Mouse (Mus musculus) spleen, adult 2 months (tissue): ENCODE data around the gene Reln.

Source experiments
- CTCF ChIP-seq: fragments of 200-500 bp; IDR thresholded peaks from 2 replicates; pipeline ENCODE4 v1.5.1; 2011; ENCODE audit warnings: mild to moderate bottlenecking, inconsistent platforms; ENCODE audit not compliant: insufficient read depth, insufficient read length, insufficient replicate concordance; ENCODE audit errors: extremely low read depth
- POLR2A ChIP-seq: fragments of 200-500 bp; IDR thresholded peaks from 2 replicates; pipeline ENCODE4 v1.6.1; 2011; ENCODE audit warnings: low read depth, low read length, inconsistent platforms

GRCm38 (mm10) chr5:21961796-21962195 lies 382.7 kb downstream of the Reln start:
- no peak for TF ChIP-seq CTCF
- TF ChIP-seq POLR2A, result no peak
